Mouse (Mus musculus) mammary gland, adult 2 months (tissue): ENCODE measurements around the gene Pip5kl1. TPM values are rescaled to one million over a fixed set of nuclear protein-coding genes. Genes with fewer than 3 reads are reported as not detected.

ENCODE experiments used
- polyA plus RNA-seq: library from polyadenylated mRNA; depleted of rRNA; stranded (reverse); fragments of >200 nt; gene quantifications from 2 replicates; pipeline ENCODE4 v1.2.3, GENCODE M21; 2012; ENCODE audit warnings: low replicate concordance; rRNA removed

Pip5kl1 gene
- 0.20 TPM in 1 of 2 replicates, not detected in the other for polyA plus RNA-seq

DNA sequence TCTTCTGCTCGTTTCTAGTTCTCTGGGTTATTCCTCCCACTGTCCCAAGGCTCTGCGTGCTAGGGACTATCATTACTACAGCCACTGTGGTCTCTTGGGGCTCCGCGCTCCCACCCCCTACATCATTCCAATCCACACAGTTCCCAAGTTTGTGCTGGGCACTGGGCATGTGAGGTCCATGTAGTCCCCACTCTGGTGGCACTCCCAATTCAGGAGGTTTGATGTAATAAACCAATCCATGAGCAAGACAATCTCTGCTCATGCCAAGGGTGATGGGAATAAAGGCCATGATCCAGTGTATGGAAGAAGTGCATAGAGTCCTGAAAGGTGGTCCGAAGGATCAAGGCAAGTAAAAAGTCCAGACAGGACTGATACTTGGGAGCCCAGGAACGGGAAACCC is at the start of gene Pip5kl1:
Gene Pip5kl1, plus strand, starts transcription at position 301 of the 400 bp plus-strand sequence.

DNA sequence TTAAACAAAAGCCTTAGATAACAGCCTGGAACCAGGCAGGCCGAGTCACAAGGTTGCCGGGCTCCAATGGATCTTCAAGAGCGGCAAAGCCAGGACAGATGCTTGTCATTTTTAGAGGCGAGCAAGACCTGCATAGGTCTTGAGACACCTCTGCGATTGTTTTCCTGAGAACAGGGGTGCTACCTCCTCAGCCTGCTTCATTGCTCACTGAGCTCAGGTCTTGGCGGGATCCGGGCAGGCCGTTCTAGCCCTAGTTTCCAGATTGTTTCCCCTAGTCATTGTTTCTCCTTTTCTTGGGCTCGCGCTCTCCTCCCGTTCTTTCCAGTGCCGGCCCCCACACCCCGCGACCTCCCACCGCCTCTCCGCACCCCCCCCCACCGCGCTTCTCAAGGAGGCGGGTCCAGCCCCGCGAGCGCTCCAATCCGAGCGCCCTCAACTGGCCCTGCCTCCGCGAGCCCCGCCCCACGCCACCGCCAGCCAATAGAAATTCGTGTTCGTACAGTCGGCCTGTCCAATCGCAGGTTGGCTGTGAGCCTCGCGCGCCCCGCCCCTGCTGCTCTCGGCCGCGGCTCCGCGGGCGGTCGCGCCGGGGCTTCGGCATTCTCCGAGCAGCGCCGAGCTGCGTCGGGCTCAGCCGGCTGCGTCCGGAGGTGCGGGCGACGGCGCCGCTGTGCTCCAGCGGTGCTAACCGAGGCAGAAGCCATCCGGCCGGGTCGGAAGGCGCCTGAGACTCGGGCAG is 39.7 kb upstream of the Pip5kl1 start, which contains the start of gene Fam102a:
Gene Fam102a, plus strand, starts transcription at position 600 of the 739 bp plus-strand sequence.

DNA sequence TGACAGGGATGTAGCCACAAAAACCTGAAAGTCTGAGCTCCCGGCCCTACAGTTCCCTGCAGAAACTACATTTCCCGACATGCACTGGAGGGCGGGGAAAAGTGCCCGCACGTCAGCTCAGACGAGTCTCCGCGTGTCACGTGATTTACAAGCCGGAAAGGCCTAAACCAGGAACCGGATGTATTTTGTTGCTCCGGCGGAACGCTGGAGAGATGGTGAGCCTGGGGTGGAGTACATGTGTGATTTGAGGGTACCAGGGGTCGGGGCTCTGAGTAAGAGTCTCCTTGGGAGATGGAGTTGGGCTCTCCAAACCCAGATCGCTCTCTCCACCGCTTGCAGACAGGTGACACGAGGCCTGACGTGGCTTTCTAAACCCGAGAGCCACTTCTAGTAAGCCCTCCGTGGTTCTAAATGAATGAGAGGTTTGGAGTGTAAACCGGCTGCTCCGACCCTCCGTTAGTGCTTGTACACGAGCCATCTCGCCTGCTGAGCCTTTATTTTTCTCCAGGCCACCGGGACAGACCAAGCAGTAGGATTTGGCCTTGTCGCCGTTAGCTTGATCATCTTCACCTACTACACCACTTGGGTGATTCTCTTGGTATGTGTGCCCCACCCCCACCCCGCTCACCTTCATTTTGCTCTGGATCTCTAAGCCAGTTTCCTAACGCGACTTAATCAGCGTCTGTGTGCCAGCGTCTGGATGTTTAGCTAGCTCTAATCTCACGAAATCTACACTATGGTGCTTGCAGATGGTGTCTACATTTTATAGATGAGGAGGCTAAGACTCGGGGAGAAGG is 3.7 kb upstream of the Pip5kl1 start, which contains the start of gene Dpm2:
Gene Dpm2, plus strand, starts transcription at position 161 of the 797 bp plus-strand sequence.

DNA sequence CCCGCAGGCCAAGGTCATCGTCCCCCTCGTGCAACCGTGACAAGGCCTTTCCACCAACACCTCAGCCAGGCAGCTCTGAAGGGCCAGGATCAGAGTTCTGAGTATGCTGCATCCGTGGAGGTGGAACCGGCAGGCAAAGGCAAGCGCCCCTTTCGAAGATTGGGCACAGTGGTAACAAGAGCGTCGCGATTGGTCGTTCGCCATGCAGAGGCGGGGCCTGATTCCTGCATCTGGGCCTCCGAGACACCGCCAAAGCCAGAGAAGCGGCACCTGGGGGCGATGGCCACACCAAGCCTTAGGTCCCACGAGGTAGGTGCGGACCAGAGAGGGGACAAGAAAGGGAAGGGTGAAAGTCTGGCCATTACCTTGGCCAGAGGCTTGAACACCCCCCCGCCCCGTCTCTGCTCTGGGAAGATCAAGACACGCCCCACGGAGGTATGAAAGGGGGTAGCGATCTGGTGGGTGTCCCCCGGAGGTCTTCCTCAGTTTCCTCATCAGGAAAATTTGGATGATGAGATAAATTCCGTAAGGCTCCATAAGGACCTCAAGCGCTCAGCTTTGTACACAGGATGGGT is 1.1 kb downstream of the Pip5kl1 start, which contains the start of gene 9430097D07Rik:
Gene 9430097D07Rik, minus strand, starts transcription at position 99 of the 575 bp plus-strand sequence.

DNA sequence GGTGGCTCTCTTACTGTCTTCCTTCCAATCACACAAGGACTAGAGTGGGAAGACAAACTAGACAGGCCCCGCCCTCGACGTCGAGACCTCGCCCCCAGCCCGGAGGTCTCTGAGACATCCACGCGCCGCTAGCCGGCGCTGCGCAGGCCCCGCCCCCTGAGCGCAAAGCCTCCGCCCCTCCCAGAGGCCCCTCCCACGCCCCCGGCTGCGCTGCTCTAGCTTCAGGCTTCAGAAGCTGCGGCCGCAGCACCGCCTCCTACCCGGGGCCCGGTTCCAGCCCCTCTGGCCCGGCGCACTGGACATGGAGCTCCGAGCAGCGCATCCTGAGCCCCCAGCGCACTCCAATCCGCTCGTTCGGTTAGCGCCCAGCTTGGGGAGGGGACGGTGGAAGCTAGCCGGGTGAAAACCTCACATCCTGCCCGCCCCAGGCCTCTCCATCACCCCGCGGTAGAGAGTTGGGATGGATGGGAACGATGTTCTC is 12.3 kb downstream of the Pip5kl1 start, which contains the start of gene St6galnac4:
Gene St6galnac4, plus strand, starts transcription at position 225 of the 481 bp plus-strand sequence.

DNA sequence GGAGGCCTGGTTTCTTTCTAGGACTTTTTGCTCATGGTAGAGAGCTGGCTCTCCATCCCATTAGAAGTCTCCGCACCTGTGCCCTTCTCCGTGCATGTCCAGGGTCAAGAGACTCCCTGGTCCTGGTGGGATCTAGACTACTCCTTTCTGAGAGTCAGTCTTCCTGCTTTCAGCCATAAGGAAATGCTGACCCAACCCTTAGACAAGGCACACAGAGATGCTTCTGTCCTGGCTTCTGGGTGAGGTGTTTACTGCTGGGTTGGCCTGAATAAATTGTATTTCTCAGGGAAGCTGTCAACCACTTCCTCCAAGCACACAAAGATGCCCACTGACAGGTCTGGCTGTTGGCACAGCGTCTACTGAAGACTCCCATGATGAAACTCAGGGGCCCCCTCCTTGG is 24.8 kb downstream of the Pip5kl1 start, which contains the start of gene St6galnac6:
Gene St6galnac6, plus strand, starts transcription at position 301 of the 400 bp plus-strand sequence.

DNA sequence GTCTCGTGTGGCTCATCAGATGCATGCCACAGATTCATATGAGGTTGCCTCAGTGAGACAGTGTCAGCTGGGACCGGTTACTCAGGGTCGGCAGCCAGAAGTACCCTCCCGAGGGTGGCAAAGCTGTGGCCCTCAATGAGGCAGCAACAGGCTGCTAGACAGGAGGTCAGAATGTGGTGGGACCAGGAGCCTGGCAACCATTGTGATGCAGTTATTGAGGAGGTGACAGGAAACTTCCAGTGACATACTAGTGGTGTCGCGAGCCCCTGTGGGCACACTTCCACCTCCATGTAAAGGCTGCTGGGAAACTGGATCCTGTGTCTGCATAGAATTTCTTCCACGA is 46.9 kb downstream of the Pip5kl1 start, which contains the start of gene Ak1:
Gene Ak1, plus strand, starts transcription at position 242 of the 343 bp plus-strand sequence.

Other genes starting within 250 kb of the Pip5kl1 start
- gene Ciz1, start 222.5 kb upstream of the Pip5kl1 start, polyA plus RNA-seq = 264 and 330 TPM in 2 replicates
- 120 and 279 TPM in 2 replicates for gene Dnm1, start 221.5 kb upstream of the Pip5kl1 start, polyA plus RNA-seq
- gene 1110008P14Rik, start 192.9 kb upstream of the Pip5kl1 start, polyA plus RNA-seq = 333 and 396 TPM in 2 replicates
- gene Lcn2, start 186.5 kb upstream of the Pip5kl1 start, polyA plus RNA-seq = 199 and 205 TPM in 2 replicates
- gene Ptges2, start 178.9 kb upstream of the Pip5kl1 start, polyA plus RNA-seq = 34.1 and 62.0 TPM in 2 replicates
- gene Naif1, start 124.3 kb upstream of the Pip5kl1 start, polyA plus RNA-seq = 6.2 and 7.5 TPM in 2 replicates
- gene Slc25a25, start 123.4 kb upstream of the Pip5kl1 start, polyA plus RNA-seq = 24.3 and 27.5 TPM in 2 replicates
- gene Fam102a, start 39.5 kb upstream of the Pip5kl1 start, polyA plus RNA-seq = 32.3 and 66.9 TPM in 2 replicates
- 127 and 170 TPM in 2 replicates for gene Dpm2, start 3.9 kb upstream of the Pip5kl1 start, polyA plus RNA-seq
- not detected in 2 replicates for gene 9430097D07Rik, start 887 bp downstream of the Pip5kl1 start, polyA plus RNA-seq
- gene St6galnac4, start 12.3 kb downstream of the Pip5kl1 start, polyA plus RNA-seq = 28.7 and 39.7 TPM in 2 replicates
- gene St6galnac6, start 24.9 kb downstream of the Pip5kl1 start, polyA plus RNA-seq = 69.1 and 77.3 TPM in 2 replicates
- gene Ak1, start 47.0 kb downstream of the Pip5kl1 start, polyA plus RNA-seq = 13.3 and 257 TPM in 2 replicates
- 204 and 247 TPM in 2 replicates for gene Eng, start 71.8 kb downstream of the Pip5kl1 start, polyA plus RNA-seq
- gene Fpgs, start 129.3 kb downstream of the Pip5kl1 start, polyA plus RNA-seq = 58.6 and 75.4 TPM in 2 replicates
- 122 and 141 TPM in 2 replicates for gene Cdk9, start 138.3 kb downstream of the Pip5kl1 start, polyA plus RNA-seq
- 70.1 and 122 TPM in 2 replicates for gene Sh2d3c, start 146.3 kb downstream of the Pip5kl1 start, polyA plus RNA-seq
- not detected in 2 replicates for gene 6330409D20Rik, start 166.2 kb downstream of the Pip5kl1 start, polyA plus RNA-seq
- 65.6 and 109 TPM in 2 replicates for gene Tor2a, start 182.4 kb downstream of the Pip5kl1 start, polyA plus RNA-seq
- 0.42 and 0.70 TPM in 2 replicates for gene Ttc16, start 200.8 kb downstream of the Pip5kl1 start, polyA plus RNA-seq
- gene Ptrh1, start 201.0 kb downstream of the Pip5kl1 start, polyA plus RNA-seq = 7.6 and 8.0 TPM in 2 replicates
- not detected in 2 replicates for gene Cfap157, start 209.6 kb downstream of the Pip5kl1 start, polyA plus RNA-seq